Mouse (Mus musculus) bone marrow, adult 2 months (tissue): ENCODE data around the gene Pde8a.

ENCODE experiments used
- CTCF ChIP-seq: fragments of 200-500 bp; IDR thresholded peaks from 2 replicates; pipeline ENCODE4 v1.5.1; 2011; ENCODE audit warnings: low read length, control low read depth; ENCODE audit not compliant: control insufficient read depth, insufficient read depth
- POLR2A ChIP-seq: fragments of 200-500 bp; IDR thresholded peaks from 2 replicates; pipeline ENCODE4 v1.6.1; 2011; ENCODE audit warnings: low read depth, mild to moderate bottlenecking, control low read depth, low read length, borderline replicate concordance; ENCODE audit not compliant: control insufficient read depth

GRCm38 (mm10) chr7:81250601-81251000 is 37.2 kb downstream of the Pde8a start:
- TF ChIP-seq CTCF: no peak
- TF ChIP-seq POLR2A: no peak
